Mouse (Mus musculus) MEL (cell line): ENCODE results near the gene Slc51b. TPM values are rescaled to one million over a fixed set of nuclear protein-coding genes. Genes with fewer than 3 reads are reported as not detected.

ENCODE experiments used
- DNase-seq: peaks from one replicate; pipeline ENCODE4 v3.0.0; 2011; ENCODE audit warnings: low read depth, low spot score
- H3K27ac ChIP-seq: 2 replicates; pipeline ENCODE4 v1.5.1; 2012; ENCODE audit warnings: low read depth, mild to moderate bottlenecking, control low read depth, low read length, moderate library complexity; ENCODE audit not compliant: control insufficient read depth
- H3K27me3 ChIP-seq, 2 experiments: fragments of 150-350 bp in 1 of 2; sonication (generic) in 1 of 2; 2 replicates each; pipeline ENCODE4 v1.6.1; 2012; ENCODE audit warnings: low read length in 2 of 2, mild to moderate bottlenecking in 2 of 2, improper control_type of control experiment in 1 of 2, moderate library complexity in 1 of 2; ENCODE audit not compliant: insufficient read depth in 2 of 2, control insufficient read depth in 1 of 2
- H3K36me3 ChIP-seq, 2 experiments: 2 replicates each; pipeline ENCODE4 v1.6.1; 2012 to 2014; ENCODE audit warnings: low read length in 2 of 2, improper control_type of control experiment in 1 of 2, inconsistent platforms in 1 of 2, mild to moderate bottlenecking in 1 of 2; ENCODE audit not compliant: insufficient read depth in 2 of 2, control insufficient read depth in 1 of 2
- H3K4me1 ChIP-seq, 2 experiments: fragments of 150-350 bp in 1 of 2; sonication (generic) in 1 of 2; 2 replicates each; pipeline ENCODE4 v1.6.1; 2012; ENCODE audit warnings: low read length in 2 of 2, improper control_type of control experiment in 1 of 2, mild to moderate bottlenecking in 1 of 2; ENCODE audit not compliant: insufficient read depth in 2 of 2, control insufficient read depth in 1 of 2
- H3K4me3 ChIP-seq, 2 experiments: fragments of 150-350 bp in 1 of 2; sonication (generic) in 1 of 2; 2 replicates each; pipeline ENCODE4 v1.5.1; 2012; ENCODE audit warnings: low read depth in 2 of 2, low read length in 2 of 2, mild to moderate bottlenecking in 2 of 2, moderate library complexity in 2 of 2, control low read depth in 1 of 2, improper control_type of control experiment in 1 of 2; ENCODE audit not compliant: control insufficient read depth in 1 of 2, insufficient read depth in 1 of 2
- H3K79me2 ChIP-seq: 2 replicates; pipeline ENCODE4 v1.6.1; 2012; ENCODE audit warnings: mild to moderate bottlenecking, low read length, moderate library complexity; ENCODE audit not compliant: control insufficient read depth, poor library complexity, insufficient read depth
- H3K9ac ChIP-seq: 2 replicates; pipeline ENCODE4 v1.6.1; 2012; ENCODE audit warnings: low read depth, mild to moderate bottlenecking, control low read depth, low read length, moderate library complexity; ENCODE audit not compliant: control insufficient read depth, poor library complexity, severe bottlenecking
- H3K9me3 ChIP-seq: fragments of 150-350 bp; sonication (generic); replicated peaks from 2 replicates; pipeline ENCODE4 v1.6.1; 2012; ENCODE audit warnings: mild to moderate bottlenecking, low read length, improper control_type of control experiment, moderate library complexity; ENCODE audit not compliant: insufficient read depth
- BHLHE40 ChIP-seq: IDR thresholded peaks from 2 replicates; pipeline ENCODE4 v1.6.1; 2012; ENCODE audit warnings: low read depth, mild to moderate bottlenecking, inconsistent platforms, low read length, improper control_type of control experiment, borderline replicate concordance
- CHD1 ChIP-seq: IDR thresholded peaks from 2 replicates; pipeline ENCODE4 v1.6.1; 2012; ENCODE audit warnings: low read depth, mild to moderate bottlenecking, inconsistent platforms, low read length, improper control_type of control experiment
- CTCF ChIP-seq, 3 experiments: IDR thresholded peaks in 2 of 3; conservative IDR thresholded peaks in 1 of 3; 2 replicates each; pipeline ENCODE4 v1.5.1; 2011 to 2012; ENCODE audit warnings: low read length in 3 of 3, low read depth in 2 of 3, mild to moderate bottlenecking in 2 of 3, improper control_type of control experiment in 1 of 3, inconsistent platforms in 1 of 3, mixed read lengths in 1 of 3, moderate library complexity in 1 of 3; ENCODE audit not compliant: control insufficient read depth in 1 of 3, insufficient read depth in 1 of 3, poor library complexity in 1 of 3, severe bottlenecking in 1 of 3
- ELF1 ChIP-seq: IDR thresholded peaks from 2 replicates; pipeline ENCODE4 v1.6.1; 2014; ENCODE audit warnings: low read depth, mild to moderate bottlenecking, inconsistent platforms, low read length, improper control_type of control experiment, moderate library complexity
- ETS1 ChIP-seq: IDR thresholded peaks from 2 replicates; pipeline ENCODE4 v1.6.1; 2012; ENCODE audit warnings: low read depth, mild to moderate bottlenecking, inconsistent platforms, low read length, improper control_type of control experiment, moderate library complexity
- GABPA ChIP-seq: IDR thresholded peaks from 2 replicates; pipeline ENCODE4 v1.6.1; 2012; ENCODE audit warnings: low read depth, mild to moderate bottlenecking, inconsistent platforms, low read length, improper control_type of control experiment, moderate library complexity
- GATA1 ChIP-seq: IDR thresholded peaks from 2 replicates; pipeline ENCODE4 v1.6.1; 2011; ENCODE audit warnings: low read depth, low read length, improper control_type of control experiment
- MAX ChIP-seq: IDR thresholded peaks from 2 replicates; pipeline ENCODE4 v1.6.1; 2011; ENCODE audit warnings: low read length, improper control_type of control experiment
- MEF2A ChIP-seq: IDR thresholded peaks from 2 replicates; pipeline ENCODE4 v1.6.1; 2014; ENCODE audit warnings: low read depth, mild to moderate bottlenecking, inconsistent platforms, low read length, improper control_type of control experiment; ENCODE audit not compliant: poor library complexity, insufficient replicate concordance, severe bottlenecking; ENCODE audit errors: extremely low read depth
- MYC ChIP-seq: IDR thresholded peaks from 2 replicates; pipeline ENCODE4 v1.6.1; 2011; ENCODE audit warnings: low read depth, mild to moderate bottlenecking, low read length, improper control_type of control experiment, moderate library complexity
- NELFE ChIP-seq: IDR thresholded peaks from 2 replicates; pipeline ENCODE4 v1.6.1; 2011; ENCODE audit warnings: low read depth, low read length, improper control_type of control experiment
- NRF1 ChIP-seq: IDR thresholded peaks from 2 replicates; pipeline ENCODE4 v1.6.1; 2014; ENCODE audit warnings: low read depth, mild to moderate bottlenecking, inconsistent platforms, low read length, improper control_type of control experiment, moderate library complexity; ENCODE audit not compliant: poor library complexity, insufficient read depth, severe bottlenecking
- POLR2A ChIP-seq, 2 experiments: IDR thresholded peaks; 2 replicates each; pipeline ENCODE4 v1.6.1; 2011 to 2012; ENCODE audit warnings: low read length in 2 of 2, mild to moderate bottlenecking in 2 of 2, control low read depth in 1 of 2, improper control_type of control experiment in 1 of 2, low read depth in 1 of 2, moderate library complexity in 1 of 2; ENCODE audit not compliant: control insufficient read depth in 1 of 2, insufficient read depth in 1 of 2, poor library complexity in 1 of 2
- POLR2AphosphoS2 ChIP-seq: IDR thresholded peaks from 2 replicates; pipeline ENCODE4 v1.6.1; 2011; ENCODE audit warnings: low read length, improper control_type of control experiment
- POLR2AphosphoS5 ChIP-seq: IDR thresholded peaks from 2 replicates; pipeline ENCODE4 v1.6.1; 2012; ENCODE audit warnings: low read depth, borderline replicate concordance, mild to moderate bottlenecking, inconsistent platforms, low read length, moderate library complexity, mixed read lengths
- SIN3A ChIP-seq: IDR thresholded peaks from 2 replicates; pipeline ENCODE4 v1.6.1; 2012; ENCODE audit warnings: low read length, improper control_type of control experiment, inconsistent platforms
- TBP ChIP-seq: IDR thresholded peaks from 2 replicates; pipeline ENCODE4 v1.8.0; 2011; ENCODE audit warnings: low read depth, low read length, improper control_type of control experiment
- USF2 ChIP-seq, 2 experiments: IDR thresholded peaks; 2 replicates each; pipeline ENCODE4 v1.6.1; 2011 to 2012; ENCODE audit warnings: improper control_type of control experiment in 2 of 2, low read length in 2 of 2, borderline replicate concordance in 1 of 2, inconsistent platforms in 1 of 2, low read depth in 1 of 2, mild to moderate bottlenecking in 1 of 2; ENCODE audit not compliant: insufficient read depth in 1 of 2
- ZMIZ1 ChIP-seq: IDR thresholded peaks from 2 replicates; pipeline ENCODE4 v1.6.1; 2012; ENCODE audit warnings: low read depth, mild to moderate bottlenecking, inconsistent platforms, low read length, improper control_type of control experiment, moderate library complexity
- ZNF384 ChIP-seq: IDR thresholded peaks from 2 replicates; pipeline ENCODE4 v1.6.1; 2012; ENCODE audit warnings: low read depth, mild to moderate bottlenecking, inconsistent platforms, low read length, improper control_type of control experiment
- polyA plus RNA-seq, 2 experiments: library from polyadenylated mRNA; stranded (reverse) in 1 of 2; unstranded in 1 of 2; fragments of >175 nt in 1 of 2; fragments of >200 nt in 1 of 2; gene quantifications; 2 replicates each; pipeline versions ENCODE4 v1.2.1 to v1.2.4; 2012; ENCODE audit warnings: low replicate concordance in 2 of 2, low read depth in 1 of 2; ENCODE audit not compliant: insufficient read length in 2 of 2, insufficient read depth in 1 of 2, missing spikeins in 1 of 2
- total RNA-seq: library from RNA; depleted of rRNA; stranded (reverse); fragments of 300-350 nt; gene quantifications from 2 replicates; pipeline ENCODE4 v1.2.3, GENCODE M21; 2012

Gene Slc51b
- total and polyA plus RNA-seq, 3 experiments, result not detected

GRCm38 (mm10) chr9:65411326-65411725 is 11.4 kb downstream of the Slc51b start:
- Histone ChIP-seq H3K4me1 (no peaks in the 10 kb centered on the region), H3K9ac (no peak overlapping the region), H3K27ac (no peak overlapping the region), H3K4me3 (no peak overlapping the region), H3K9me3 (no peaks in the 10 kb centered on the region), H3K27me3 (peaks cover 2 to 6% of the 10 kb centered on the region in 2 experiments), H3K79me2 (no peaks in the 10 kb centered on the region), H3K36me3 (no peaks in the 10 kb centered on the region)
- no peak for DNase-seq
- TF ChIP-seq SIN3A, result no peak
- TF ChIP-seq ZNF384, result no peak
- TF ChIP-seq BHLHE40, result no peak
- TF ChIP-seq USF2 (IDR thresholded peaks at IDR 0.05; ENCODE audit: borderline replicate concordance in 1 of 2, insufficient read depth in 1 of 2, low read depth in 1 of 2, low read length in 2 of 2), result no peak
- TF ChIP-seq ETS1, result no peak
- TF ChIP-seq MAX, result no peak
- no peak for TF ChIP-seq GABPA
- no peak for TF ChIP-seq MYC
- TF ChIP-seq ELF1, result no peak
- TF ChIP-seq MEF2A, result no peak
- no peak for TF ChIP-seq NELFE
- TF ChIP-seq TBP, result no peak
- no peak for TF ChIP-seq GATA1
- no peak for TF ChIP-seq ZMIZ1
- no peak for TF ChIP-seq POLR2A (IDR thresholded peaks at IDR 0.05; ENCODE audit: control insufficient read depth in 1 of 2, insufficient read depth in 1 of 2, low read depth in 1 of 2, low read length in 2 of 2, poor library complexity in 1 of 2)
- no peak for TF ChIP-seq NRF1
- no peak for TF ChIP-seq CHD1
- no peak for TF ChIP-seq POLR2AphosphoS5

- H3K4me3 ChIP-seq, result no peak overlapping the region
- DNase-seq, result no peak
- no peaks in the 10 kb centered on the region for H3K36me3 ChIP-seq
- no peak overlapping the region for H3K27ac ChIP-seq
- H3K27me3 ChIP-seq, result peaks cover 2 to 6% of the 10 kb centered on the region in 2 experiments
- H3K9ac ChIP-seq, result no peak overlapping the region
- no peaks in the 10 kb centered on the region for H3K9me3 ChIP-seq
- TF ChIP-seq MAX (no peak), SIN3A (no peak), CTCF (IDR thresholded peaks at IDR 0.05 in 2 of 3, conservative IDR thresholded peaks at IDR 0.05 in 1 of 3; ENCODE audit: control insufficient read depth in 1 of 3, insufficient read depth in 1 of 3, low read depth in 2 of 3, low read length in 3 of 3, poor library complexity in 1 of 3, severe bottlenecking in 1 of 3) (no peak), TBP (no peak), POLR2AphosphoS2 (no peak)
- H3K4me1 ChIP-seq, result no peaks in the 10 kb centered on the region
- no peaks in the 10 kb centered on the region for H3K79me2 ChIP-seq
These were observed 12.4 kb downstream of the Slc51b start for GRCm38 (mm10) chr9:65410378-65410777.
